Mouse (Mus musculus): Measurements from ENCODE around the gene Cyp27b1. TPM values are rescaled to one million over a fixed set of nuclear protein-coding genes. Genes with fewer than 3 reads are reported as not detected.

Gene Cyp27b1
- polyA plus RNA-seq, 1 experiment from 2014 or later: not detected

DNA sequence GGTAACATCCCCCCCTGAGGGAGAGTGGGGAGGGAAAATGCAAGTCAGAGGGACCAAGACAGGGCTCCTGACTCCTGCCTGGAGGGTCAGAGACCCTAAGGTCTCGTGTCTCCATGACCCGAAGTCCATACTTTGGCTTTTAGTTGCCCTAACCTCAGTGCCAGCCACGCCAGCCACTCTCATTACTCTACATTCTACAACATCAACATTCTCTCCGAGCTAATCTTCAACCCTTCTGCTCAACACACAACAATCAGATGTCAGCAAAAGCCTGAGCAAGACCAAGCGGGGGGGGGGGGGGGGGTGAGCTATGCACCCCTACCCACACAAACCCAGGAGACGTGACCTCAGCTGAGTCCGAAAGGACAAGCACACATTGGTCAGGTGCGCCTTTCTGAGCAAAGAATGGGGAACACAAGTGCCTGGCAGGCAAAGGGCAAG lies 14.7 kb upstream of the Cyp27b1 start:
- H3K9me3 ChIP-seq (replicated peaks): no peaks in the 10 kb centered on the region
- H3K4me2 ChIP-seq: no peak overlapping the region
- no peak overlapping the region for H3K27ac ChIP-seq
- ATAC-seq (ENCODE audit: low read depth) (no peak), DNase-seq (no peak)
- no peak overlapping the region for H3K4me3 ChIP-seq (replicated peaks)
- H3K4me1 ChIP-seq (replicated peaks): peaks cover 13% of the 10 kb centered on the region
- peaks cover 18% of the 10 kb centered on the region for H3K27me3 ChIP-seq
- WGBS (ENCODE audit: insufficient replicate concordance): 59% methylated on average over 8 of the region's 8 CpGs
- no peak overlapping the region for H3K9ac ChIP-seq
- peaks cover 11% of the 10 kb centered on the region for H3K36me3 ChIP-seq

DNA sequence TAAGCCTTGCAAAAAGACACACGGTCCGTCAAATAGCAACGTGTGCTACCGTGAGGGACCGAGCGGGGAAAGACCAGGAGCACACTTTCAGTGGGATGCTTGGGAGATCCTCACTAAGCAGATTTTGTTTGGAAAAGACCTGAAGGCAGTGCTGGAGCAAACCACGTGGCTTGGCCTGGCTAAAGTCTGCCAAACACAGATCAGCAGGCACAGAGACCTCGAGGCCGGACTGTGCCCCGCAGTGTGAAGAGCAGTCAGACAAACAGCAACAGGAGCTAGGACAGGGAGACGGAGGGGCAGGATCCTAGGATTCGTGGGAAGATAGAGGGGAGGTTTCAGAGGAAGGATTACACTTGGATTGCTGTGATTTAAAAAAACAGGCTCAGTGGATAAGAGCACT lies 11.8 kb upstream of the Cyp27b1 start:
- 71% methylated on average over 12 of the region's 12 CpGs for WGBS (ENCODE audit: insufficient replicate concordance)
- Histone ChIP-seq H3K36me3 (no peaks in the 10 kb centered on the region), H3K27ac (no peak overlapping the region), H3K27me3 (peaks cover 48% of the 10 kb centered on the region), H3K4me1 (replicated peaks) (peaks cover 8% of the 10 kb centered on the region), H3K9ac (no peak overlapping the region), H3K4me3 (replicated peaks) (no peak overlapping the region), H3K4me2 (no peak overlapping the region), H3K9me3 (replicated peaks) (no peaks in the 10 kb centered on the region)
- no peak for ATAC-seq (ENCODE audit: low read depth)
- DNase-seq: no peak

DNA sequence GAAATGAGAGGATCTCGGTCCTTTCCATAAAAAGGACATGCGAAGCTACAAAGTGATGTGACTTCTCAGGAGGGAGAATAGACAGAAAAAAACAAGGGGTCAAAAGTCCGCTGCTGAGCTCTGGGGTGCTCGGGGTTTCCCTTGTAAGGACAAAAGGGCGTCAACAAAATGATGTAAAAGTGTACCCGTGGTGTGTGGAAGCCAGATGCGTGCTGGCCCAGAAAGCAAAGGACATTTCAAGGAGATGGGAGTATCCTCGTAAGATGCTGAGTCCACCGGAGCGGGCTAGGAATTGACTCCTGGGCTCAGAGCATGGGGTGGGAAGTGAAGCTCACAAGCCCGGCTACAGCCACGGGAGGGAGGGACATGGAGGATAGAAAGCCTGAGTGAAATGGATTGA lies 10.4 kb upstream of the Cyp27b1 start:
- peaks cover 52% of the 10 kb centered on the region for H3K27me3 ChIP-seq
- no peak overlapping the region for H3K27ac ChIP-seq
- H3K4me3 ChIP-seq (replicated peaks): no peak overlapping the region
- WGBS (ENCODE audit: insufficient replicate concordance): 64% methylated on average over 12 of the region's 12 CpGs
- H3K9ac ChIP-seq: no peak overlapping the region
- no peak overlapping the region for H3K4me2 ChIP-seq
- ATAC-seq (ENCODE audit: low read depth): no peak
- H3K9me3 ChIP-seq (replicated peaks): no peaks in the 10 kb centered on the region
- no peaks in the 10 kb centered on the region for H3K36me3 ChIP-seq
- DNase-seq: no peak
- H3K4me1 ChIP-seq (replicated peaks): peaks cover 21% of the 10 kb centered on the region

DNA sequence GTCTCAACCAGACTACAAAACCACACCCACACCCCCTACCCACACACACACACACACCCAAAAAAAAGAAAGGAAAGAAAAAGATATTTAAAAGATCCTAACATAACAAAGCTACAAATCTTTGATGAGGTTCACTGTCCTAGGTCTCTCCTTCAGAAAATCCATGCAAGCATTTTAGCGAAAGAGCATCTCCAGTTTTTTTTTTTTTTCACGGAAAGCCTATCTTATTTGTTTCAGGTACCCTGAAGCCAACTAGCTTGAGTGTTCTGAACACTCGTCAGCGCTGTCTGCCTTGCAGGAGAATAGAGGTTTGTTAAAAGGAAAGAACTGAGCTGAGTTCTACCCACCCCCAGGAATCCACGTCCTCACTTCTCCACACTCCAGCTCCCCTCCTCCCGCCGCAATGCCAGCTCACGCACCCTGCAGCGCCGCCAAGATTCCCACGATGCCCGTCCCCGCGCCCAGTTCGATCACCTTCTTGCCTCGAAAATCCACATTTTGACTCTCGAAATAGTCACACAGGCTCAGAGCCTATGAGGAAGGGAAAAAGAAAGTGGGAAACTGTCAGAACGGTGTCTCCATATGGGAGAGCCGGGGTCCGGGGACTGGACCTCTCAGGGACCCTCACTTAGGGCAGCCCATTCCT lies 7.4 kb upstream of the Cyp27b1 start:
- Histone ChIP-seq H3K4me3 (replicated peaks) (peak overlapping the region; percentile 78), H3K9me3 (replicated peaks) (no peaks in the 10 kb centered on the region), H3K36me3 (peaks cover 23% of the 10 kb centered on the region), H3K4me1 (replicated peaks) (peaks cover 28% of the 10 kb centered on the region), H3K27ac (no peak overlapping the region), H3K4me2 (peak overlapping the region; percentile 94), H3K27me3 (peaks cover 52% of the 10 kb centered on the region), H3K9ac (peak overlapping the region; percentile 70)
- WGBS (ENCODE audit: insufficient replicate concordance): 3% methylated on average over 20 of the region's 20 CpGs
- no peak for DNase-seq
- no peak for ATAC-seq (ENCODE audit: low read depth)

DNA sequence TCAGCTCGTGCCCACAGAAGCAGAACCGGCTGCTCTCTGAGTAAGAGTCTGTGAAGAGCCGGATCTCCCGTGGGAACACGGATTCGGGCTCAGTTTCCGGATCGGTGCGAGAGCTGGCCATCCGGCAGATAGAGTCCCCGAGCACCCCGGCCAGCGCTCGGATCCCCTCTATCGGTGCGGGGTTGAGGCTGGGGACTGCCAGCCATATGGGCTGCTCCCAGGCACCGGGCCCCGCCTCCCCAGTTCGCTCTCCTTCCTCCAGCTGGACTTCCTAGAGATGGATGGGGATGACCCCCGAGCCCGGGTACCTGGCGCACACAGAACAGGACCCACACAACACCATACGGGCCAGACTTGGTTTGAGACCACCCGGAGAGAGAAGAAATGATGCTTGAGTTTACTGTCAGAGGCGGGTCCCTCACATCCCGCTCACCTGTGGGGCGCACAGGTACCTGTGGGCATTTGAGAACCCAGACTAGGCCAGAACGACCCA lies 6.7 kb upstream of the Cyp27b1 start, which contains the start of the genes Mettl1 and Eef1akmt3:
Gene Mettl1, plus strand, starts transcription at position 141 of the 493 bp plus-strand sequence.
Gene Eef1akmt3, minus strand, starts transcription at position 240 of the 493 bp plus-strand sequence.
- under 1% methylated on average over 28 of the region's 28 CpGs for WGBS (ENCODE audit: insufficient replicate concordance)
- peak; percentile 50 for ATAC-seq (ENCODE audit: low read depth)
- H3K4me1 ChIP-seq (replicated peaks): peaks cover 28% of the 10 kb centered on the region
- H3K4me3 ChIP-seq (replicated peaks): peak within 1 kb of the TSS; percentile 78
- H3K9ac ChIP-seq: peak within 1 kb of the TSS; percentile 70
- peaks cover 23% of the 10 kb centered on the region for H3K36me3 ChIP-seq
- H3K27me3 ChIP-seq: peaks cover 48% of the 10 kb centered on the region
- H3K27ac ChIP-seq: no peak within 1 kb of the TSS; the same call in 1 of the 2 replicates
- no peaks in the 10 kb centered on the region for H3K9me3 ChIP-seq (replicated peaks)
- H3K4me2 ChIP-seq: peak within 1 kb of the TSS; percentile 94
- DNase-seq: peak; percentile 28

DNA sequence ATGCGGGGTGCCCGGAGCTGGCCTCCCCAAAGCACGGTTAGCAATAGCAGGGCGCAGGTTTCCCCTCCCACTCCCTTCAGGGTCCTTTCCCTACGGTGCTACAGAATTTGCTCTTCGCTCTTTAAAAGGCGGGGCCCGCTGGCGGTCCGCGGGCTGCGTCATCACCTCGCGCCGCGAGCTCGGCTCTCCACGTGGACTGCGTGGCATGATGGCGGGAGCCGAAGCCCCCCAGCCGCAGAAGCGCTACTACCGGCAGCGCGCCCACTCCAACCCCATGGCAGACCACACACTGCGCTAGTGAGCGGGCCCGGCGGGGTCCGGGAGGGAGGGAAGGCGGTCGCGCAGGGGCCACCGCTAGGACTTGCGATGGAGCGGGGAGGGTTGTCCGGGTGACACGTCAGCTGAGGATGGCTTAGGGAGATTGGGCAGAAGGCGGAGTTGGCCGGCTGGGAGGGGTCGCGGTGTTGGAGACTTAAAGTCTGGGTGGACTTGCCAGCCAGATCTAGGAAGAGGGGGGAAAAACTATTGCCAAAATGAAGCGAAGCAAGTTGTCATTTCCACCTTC lies 6.2 kb upstream of the Cyp27b1 start:
- Histone ChIP-seq H3K4me3 (replicated peaks) (peak overlapping the region; percentile 78), H3K36me3 (peaks cover 23% of the 10 kb centered on the region), H3K9ac (peak overlapping the region; percentile 70), H3K4me2 (peak overlapping the region; percentile 94), H3K27me3 (peaks cover 43% of the 10 kb centered on the region), H3K4me1 (replicated peaks) (peaks cover 28% of the 10 kb centered on the region), H3K9me3 (replicated peaks) (no peaks in the 10 kb centered on the region), H3K27ac (no peak overlapping the region; the same call in 1 of the 2 replicates)
- DNase-seq: peak; percentile 78
- WGBS (ENCODE audit: insufficient replicate concordance): under 1% methylated on average over 44 of the region's 44 CpGs
- ATAC-seq (ENCODE audit: low read depth): peak; percentile 78

DNA sequence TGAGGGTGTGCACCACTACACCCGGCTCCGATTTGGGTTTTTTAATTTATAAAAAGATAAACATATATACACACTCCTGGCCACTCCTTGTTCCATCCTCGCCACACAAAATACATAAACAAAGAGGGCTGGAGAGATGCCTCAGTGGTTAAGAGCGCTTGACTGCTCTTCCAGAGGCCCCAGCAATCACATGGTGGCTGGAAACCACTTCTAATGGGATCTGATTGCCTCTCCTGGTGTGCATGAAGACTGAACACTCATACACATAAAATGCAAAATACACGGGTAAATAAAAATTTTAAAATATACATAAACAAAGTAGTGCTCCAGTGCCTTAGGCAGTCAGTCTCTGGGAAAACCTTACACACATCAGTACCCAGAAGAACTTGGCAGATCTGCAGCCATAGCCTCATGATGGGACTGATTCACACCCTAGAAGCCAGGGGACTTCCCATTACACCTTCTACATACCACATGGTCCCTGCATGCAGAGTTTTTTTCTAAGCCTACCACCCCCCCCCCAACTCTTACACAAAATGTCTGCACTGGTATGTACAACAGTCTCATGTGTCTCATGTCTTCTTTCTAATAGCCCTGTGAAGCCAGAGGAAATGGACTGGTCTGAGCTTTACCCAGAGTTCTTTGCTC lies 5.5 kb upstream of the Cyp27b1 start:
- Histone ChIP-seq H3K27me3 (peaks cover 42% of the 10 kb centered on the region), H3K4me1 (replicated peaks) (peaks cover 28% of the 10 kb centered on the region), H3K9me3 (replicated peaks) (no peaks in the 10 kb centered on the region), H3K36me3 (peaks cover 23% of the 10 kb centered on the region), H3K4me2 (peak overlapping the region; percentile 94), H3K9ac (peak overlapping the region; percentile 70), H3K4me3 (replicated peaks) (peak overlapping the region; percentile 78), H3K27ac (no peak overlapping the region)
- no peak for DNase-seq
- 11% methylated on average over 5 of the region's 5 CpGs for WGBS (ENCODE audit: insufficient replicate concordance)
- no peak for ATAC-seq (ENCODE audit: low read depth)

DNA sequence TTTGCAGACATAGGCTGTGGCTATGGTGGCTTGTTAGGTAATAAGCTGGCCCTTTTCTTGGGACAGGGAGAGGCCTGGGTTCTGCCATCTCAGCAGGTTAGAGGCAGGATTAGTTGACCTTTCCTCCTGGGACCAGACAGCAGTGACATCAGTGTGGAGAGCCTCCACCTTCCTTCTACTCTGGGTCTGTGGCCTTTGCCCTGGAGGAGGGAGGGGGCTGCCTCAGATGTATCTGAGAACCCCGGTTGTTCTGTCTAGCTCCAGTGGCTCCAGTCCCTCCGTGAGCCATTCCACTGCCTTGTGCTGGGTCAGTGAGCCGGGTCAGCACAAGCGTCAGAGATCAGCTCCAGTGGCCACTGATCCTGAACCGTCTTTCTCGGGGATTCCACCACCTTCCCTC lies 4.9 kb upstream of the Cyp27b1 start:
- peak overlapping the region; percentile 94 for H3K4me2 ChIP-seq

DNA sequence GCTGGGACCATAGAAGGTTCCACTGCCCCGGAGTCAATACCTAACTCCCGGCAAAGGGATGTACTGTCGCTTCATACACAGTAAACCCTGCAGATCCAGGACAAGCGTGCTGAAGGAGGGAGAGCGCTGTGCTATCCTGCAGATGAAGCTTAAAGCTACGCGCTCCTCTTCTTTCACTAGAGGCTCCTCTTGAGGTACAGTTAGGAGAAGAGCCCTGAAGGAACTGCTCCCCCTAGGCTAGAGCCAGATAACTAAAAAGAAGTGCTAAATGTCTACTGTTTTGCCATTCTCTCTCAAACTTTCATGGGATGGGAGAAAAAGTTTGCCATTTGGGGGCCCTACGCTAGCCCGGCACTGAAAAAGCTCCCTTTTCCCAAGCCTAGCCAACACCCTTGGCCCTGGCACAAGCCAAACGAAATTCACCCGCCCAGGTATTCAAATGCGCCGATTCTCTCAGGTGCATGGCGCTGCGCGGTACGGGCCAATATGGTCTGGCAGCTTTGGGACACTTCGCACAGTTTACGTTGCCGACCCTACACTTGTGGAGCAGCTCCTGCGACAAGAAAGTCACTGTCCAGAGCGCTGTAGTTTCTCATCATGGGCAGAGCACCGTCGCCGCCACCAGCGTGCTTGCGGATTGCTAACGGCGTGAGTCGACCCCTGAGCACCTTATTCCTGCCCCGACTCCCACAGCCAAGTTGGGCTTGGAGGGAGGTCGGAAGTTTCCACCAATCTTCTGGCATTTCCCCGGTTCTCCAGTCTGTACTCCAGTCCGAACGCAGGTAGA lies 751 bp downstream of the Cyp27b1 start:
- Histone ChIP-seq H3K9me3 (replicated peaks) (no peaks in the 10 kb centered on the region), H3K4me2 (peak overlapping the region; percentile 26; the same call in 1 of the 2 replicates), H3K4me3 (replicated peaks) (peak overlapping the region; percentile 18; the same call in 1 of the 2 replicates), H3K27ac (no peak overlapping the region), H3K9ac (no peak overlapping the region), H3K4me1 (replicated peaks) (peaks cover 10% of the 10 kb centered on the region), H3K27me3 (peaks cover 65% of the 10 kb centered on the region), H3K36me3 (peaks cover 15% of the 10 kb centered on the region)
- 8% methylated on average over 35 of the region's 35 CpGs for WGBS (ENCODE audit: insufficient replicate concordance)
- no peak for DNase-seq
- ATAC-seq (ENCODE audit: low read depth): no peak

More for the DNA sequence above, 4.9 kb upstream of the Cyp27b1 start:
- Histone ChIP-seq H3K27me3 (peaks cover 44% of the 10 kb centered on the region), H3K9me3 (replicated peaks) (no peaks in the 10 kb centered on the region), H3K4me3 (replicated peaks) (no peak overlapping the region; the same call in 1 of the 2 replicates), H3K9ac (peak overlapping the region; percentile 70; the same call in 1 of the 2 replicates), H3K4me1 (replicated peaks) (peaks cover 28% of the 10 kb centered on the region), H3K27ac (no peak overlapping the region), H3K36me3 (peaks cover 23% of the 10 kb centered on the region)
- 81% methylated on average over 6 of the region's 6 CpGs for WGBS (ENCODE audit: insufficient replicate concordance)
- DNase-seq (no peak), ATAC-seq (ENCODE audit: low read depth) (no peak)

DNA sequence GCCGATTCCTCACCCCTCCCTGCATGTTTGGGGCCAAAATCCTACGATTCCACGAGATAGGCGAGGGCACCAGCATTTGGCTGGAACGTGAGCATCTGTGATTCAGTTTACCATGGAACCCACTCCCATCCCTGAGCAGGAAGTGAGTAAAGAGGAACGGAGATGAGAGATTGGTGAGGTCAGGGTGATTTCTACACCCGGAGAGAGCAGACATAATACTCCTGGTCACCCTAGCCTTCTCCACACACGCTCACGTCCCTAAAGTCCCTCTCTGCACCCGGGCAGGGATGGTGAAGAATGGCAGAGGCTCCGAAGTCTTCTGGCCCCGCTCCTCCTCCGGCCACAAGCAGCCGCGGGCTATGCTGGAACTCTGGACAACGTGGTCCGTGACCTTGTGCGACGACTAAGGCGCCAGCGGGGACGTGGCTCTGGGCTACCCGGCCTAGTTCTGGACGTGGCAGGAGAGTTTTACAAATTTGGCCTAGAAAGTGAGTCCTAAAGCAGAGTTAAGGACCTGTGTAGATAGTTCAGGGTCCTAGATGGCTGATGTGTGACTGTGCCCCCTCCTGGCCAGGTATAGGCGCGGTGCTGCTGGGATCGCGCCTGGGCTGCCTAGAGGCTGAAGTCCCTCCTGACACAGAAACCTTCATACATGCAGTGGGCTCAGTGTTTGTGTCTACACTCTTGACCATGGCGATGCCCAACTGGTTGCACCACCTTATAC lies 1.5 kb downstream of the Cyp27b1 start:
- WGBS (ENCODE audit: insufficient replicate concordance): 4% methylated on average over 29 of the region's 29 CpGs
- Histone ChIP-seq H3K27me3 (peaks cover 73% of the 10 kb centered on the region), H3K4me1 (replicated peaks) (peaks cover 10% of the 10 kb centered on the region), H3K4me2 (peak overlapping the region; percentile 26), H3K9ac (no peak overlapping the region), H3K4me3 (replicated peaks) (peak overlapping the region; percentile 18), H3K27ac (no peak overlapping the region), H3K9me3 (replicated peaks) (no peaks in the 10 kb centered on the region), H3K36me3 (peaks cover 11% of the 10 kb centered on the region)
- DNase-seq (no peak), ATAC-seq (ENCODE audit: low read depth) (peak; percentile 27; the same call in 1 of the 2 replicates)

Data from liver, embryonic 13.5 days (tissue).